Mouse (Mus musculus) embryonic facial prominence, embryonic 13.5 days (tissue): ENCODE results near the gene Rft1. TPM values are rescaled to one million over a fixed set of nuclear protein-coding genes. Genes with fewer than 3 reads are reported as not detected.
"Not testable (repeated sequence)": the region's sequence is repeated elsewhere in the genome, so short reads cannot be mapped to it uniquely, and the experiment has no call there.

Experiments
- ATAC-seq: fragments of 200-750 bp; cut with Nextera tagmentation; 2 replicates; pipeline ENCODE4 v1.8.0; 2017; ENCODE audit warnings: low read depth; ENCODE audit not compliant: insufficient number of reproducible peaks, insufficient read depth, low FRiP score, low TSS enrichment
- H3K27ac ChIP-seq: fragments of 300-500 bp; sonication (generic); 2 replicates; pipeline ENCODE4 v1.5.1; 2015; ENCODE audit warnings: moderate library complexity, mild to moderate bottlenecking, inconsistent platforms
- H3K27me3 ChIP-seq: fragments of 300-500 bp; sonication (generic); 2 replicates; pipeline ENCODE4 v1.6.1; 2015; ENCODE audit warnings: mild to moderate bottlenecking, inconsistent platforms
- H3K36me3 ChIP-seq: fragments of 300-500 bp; sonication (generic); 2 replicates; pipeline ENCODE4 v1.6.1; 2015; ENCODE audit warnings: mild to moderate bottlenecking, inconsistent platforms
- H3K4me1 ChIP-seq: fragments of 300-500 bp; sonication (generic); 2 replicates; pipeline ENCODE4 v1.6.1; 2015; ENCODE audit warnings: inconsistent platforms
- H3K4me2 ChIP-seq: fragments of 300-500 bp; sonication (generic); 2 replicates; pipeline ENCODE4 v1.6.1; 2015; ENCODE audit warnings: moderate library complexity, mild to moderate bottlenecking, inconsistent platforms
- H3K4me3 ChIP-seq: fragments of 300-500 bp; sonication (generic); 2 replicates; pipeline ENCODE4 v1.5.1; 2015; ENCODE audit warnings: mild to moderate bottlenecking, inconsistent platforms
- H3K9ac ChIP-seq: fragments of 300-500 bp; sonication (generic); 2 replicates; pipeline ENCODE4 v1.6.1; 2015; ENCODE audit warnings: mild to moderate bottlenecking, inconsistent platforms
- H3K9me3 ChIP-seq: fragments of 300-500 bp; sonication (generic); 2 replicates; pipeline ENCODE4 v1.6.1; 2016; ENCODE audit warnings: inconsistent platforms
- WGBS: fragments of 180-500 bp; shearing (Covaris S2); methylation state at CpG from one replicate; pipeline ENCODE4 v1.1.7; 2015; ENCODE audit warnings: mixed read lengths; 5-methylcytosine and 5-hydroxymethylcytosine counted together
- polyA plus RNA-seq: library from polyadenylated mRNA; unstranded; fragments of >200 nt; fragmentation: Nextera tagmentation; extraction: Ambion mirVana; gene quantifications from 2 replicates; pipeline ENCODE4 v1.2.1, GENCODE M21; 2015

Rft1 gene
- polyA plus RNA-seq, 1 experiment from 2014 or later, result 21.5 TPM

DNA sequence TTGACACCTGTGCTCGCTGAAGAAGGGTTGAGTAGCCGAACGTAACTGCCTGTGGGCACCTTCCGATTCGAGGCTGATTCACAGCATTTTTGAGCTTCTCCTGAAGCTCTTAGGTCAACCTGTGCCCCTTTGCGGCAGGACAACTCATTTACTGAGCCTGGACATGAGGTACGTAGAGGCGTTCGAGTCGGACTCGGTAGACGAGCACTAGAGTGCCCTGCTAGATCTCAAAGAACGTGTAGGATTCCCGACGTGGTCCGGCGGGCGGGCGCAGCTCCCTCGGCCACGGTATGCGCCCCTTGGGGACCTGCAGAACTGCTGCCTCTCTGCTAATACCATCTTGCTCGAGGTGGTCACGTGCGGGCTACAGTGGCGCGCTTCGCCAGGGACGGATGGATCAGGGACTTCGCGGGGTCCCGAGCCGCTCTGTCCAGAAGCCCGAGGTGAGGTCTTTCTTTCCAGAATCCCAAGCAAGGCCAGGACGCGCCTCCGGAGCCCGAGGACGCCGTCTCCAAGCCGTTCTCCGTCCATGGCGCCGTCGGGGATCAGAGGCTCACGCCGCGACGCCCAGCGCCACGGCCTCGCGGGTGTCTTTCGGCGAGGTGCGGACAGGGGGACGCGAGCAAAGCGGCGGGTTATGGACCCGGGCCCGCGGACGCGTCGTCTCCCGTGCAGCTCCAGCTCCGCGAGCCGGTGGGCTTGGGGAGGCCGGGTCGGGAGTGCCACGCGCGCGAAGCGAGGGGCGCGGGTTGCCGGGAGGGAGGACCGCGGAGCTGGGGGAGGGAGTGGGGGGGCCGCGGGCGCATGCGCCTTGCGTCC, 60.8 kb downstream of the Rft1 start, which contains the start of gene Sfmbt1:
Sfmbt1 (plus strand) TSS at position 51 of the 819 bp plus-strand sequence.
- H3K4me1 ChIP-seq, result peaks cover 11% of the 10 kb centered on the region
- 2% methylated on average over 84 of the region's 87 CpGs for WGBS
- H3K9me3 ChIP-seq, result no peaks in the 10 kb centered on the region
- peak within 1 kb of the TSS; percentile 81 for H3K4me2 ChIP-seq
- H3K36me3 ChIP-seq, result no peaks in the 10 kb centered on the region
- H3K27me3 ChIP-seq, result peaks cover 15% of the 10 kb centered on the region
- ATAC-seq, result peak; percentile 67
- peak within 1 kb of the TSS; percentile 91 for H3K27ac ChIP-seq
- H3K4me3 ChIP-seq, result peak within 1 kb of the TSS; percentile 87
- peak within 1 kb of the TSS; percentile 90 for H3K9ac ChIP-seq

- Histone ChIP-seq H3K36me3 (no peaks in the 10 kb centered on the region), H3K27ac (peak overlapping the region; percentile 91), H3K9ac (peak overlapping the region; percentile 90), H3K9me3 (no peaks in the 10 kb centered on the region), H3K27me3 (peaks cover 15% of the 10 kb centered on the region), H3K4me1 (peaks cover 11% of the 10 kb centered on the region), H3K4me3 (peak overlapping the region; percentile 87), H3K4me2 (peak overlapping the region; percentile 81)
- peak; percentile 78 for ATAC-seq
- WGBS, result 2% methylated on average over 58 of the region's 68 CpGs
Measured at GRCm38 (mm10) chr14:30715618-30716050, 61.5 kb downstream of the Rft1 start.

GRCm38 (mm10) chr14:30716051-30716952, 62.1 kb downstream of the Rft1 start:
- ATAC-seq, result peak; percentile 52; the same call in 1 of the 2 replicates
- H3K27me3 ChIP-seq, result peaks cover 15% of the 10 kb centered on the region
- H3K9me3 ChIP-seq, result no peaks in the 10 kb centered on the region
- H3K4me3 ChIP-seq, result peak overlapping the region; percentile 87
- peaks cover 11% of the 10 kb centered on the region for H3K4me1 ChIP-seq
- peak overlapping the region; percentile 90 for H3K9ac ChIP-seq
- peak overlapping the region; percentile 81 for H3K4me2 ChIP-seq
- peak overlapping the region; percentile 91 for H3K27ac ChIP-seq
- no peaks in the 10 kb centered on the region for H3K36me3 ChIP-seq
- WGBS, result 0% methylated on average over 71 of the region's 106 CpGs

- H3K4me1 ChIP-seq, result peaks cover 11% of the 10 kb centered on the region
- no peaks in the 10 kb centered on the region for H3K9me3 ChIP-seq
- no peaks in the 10 kb centered on the region for H3K36me3 ChIP-seq
- H3K9ac ChIP-seq, result peak overlapping the region; percentile 90
- H3K4me3 ChIP-seq, result peak overlapping the region; percentile 87
- peaks cover 15% of the 10 kb centered on the region for H3K27me3 ChIP-seq
- H3K4me2 ChIP-seq, result peak overlapping the region; percentile 81
- no peak overlapping the region for H3K27ac ChIP-seq
- 7% methylated on average over 7 of the region's 7 CpGs for WGBS
- ATAC-seq, result no peak
Measured at GRCm38 (mm10) chr14:30716953-30717285, 62.8 kb downstream of the Rft1 start.

DNA sequence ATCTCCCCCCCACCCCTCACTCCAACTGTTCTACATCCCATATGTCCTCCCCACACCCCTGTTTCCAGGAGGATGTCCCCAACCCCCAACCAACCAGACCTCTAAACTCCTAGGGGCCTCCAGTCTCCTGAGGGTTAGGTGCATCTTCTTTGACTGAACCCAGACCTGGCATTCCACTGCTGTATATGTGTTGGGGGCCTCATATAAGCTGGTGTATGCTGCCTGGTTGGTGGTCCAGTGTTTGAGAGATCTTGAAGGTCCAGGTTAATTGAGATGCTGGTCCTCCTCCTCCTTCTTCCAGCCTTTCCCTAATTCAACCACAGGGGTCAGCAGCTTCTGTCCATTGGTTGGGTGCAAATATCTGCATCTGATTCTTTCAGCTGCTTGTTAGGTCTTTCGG, 64.5 kb downstream of the Rft1 start:
- H3K4me3 ChIP-seq, H3K4me2 ChIP-seq, H3K9ac ChIP-seq, H3K27ac ChIP-seq, H3K9me3 ChIP-seq, H3K36me3 ChIP-seq, ATAC-seq: not testable (repeated sequence)
- Histone ChIP-seq H3K4me1 (peaks cover 11% of the 10 kb centered on the region), H3K27me3 (peaks cover 15% of the 10 kb centered on the region)
- WGBS, result 95% methylated on average over 1 of the region's 1 CpGs

GRCm38 (mm10) chr14:30719514-30719913, 65.4 kb downstream of the Rft1 start:
- WGBS, result 67% methylated on average over 1 of the region's 1 CpGs
- peaks cover 8% of the 10 kb centered on the region for H3K27me3 ChIP-seq
- H3K4me2 ChIP-seq, result no peak overlapping the region
- H3K9ac ChIP-seq, result no peak overlapping the region
- no peaks in the 10 kb centered on the region for H3K9me3 ChIP-seq
- no peak overlapping the region for H3K4me3 ChIP-seq
- no peaks in the 10 kb centered on the region for H3K36me3 ChIP-seq
- ATAC-seq, result no peak
- H3K4me1 ChIP-seq, result peaks cover 11% of the 10 kb centered on the region
- H3K27ac ChIP-seq, result no peak overlapping the region

GRCm38 (mm10) chr14:30721850-30722249, 67.7 kb downstream of the Rft1 start:
- WGBS, result 91% methylated on average over 1 of the region's 1 CpGs
- Histone ChIP-seq H3K27ac (no peak overlapping the region), H3K9ac (no peak overlapping the region), H3K4me2 (no peak overlapping the region), H3K9me3 (no peaks in the 10 kb centered on the region), H3K36me3 (no peaks in the 10 kb centered on the region), H3K4me3 (no peak overlapping the region), H3K4me1 (peaks cover 3% of the 10 kb centered on the region), H3K27me3 (no peaks in the 10 kb centered on the region)
- ATAC-seq, result no peak

DNA sequence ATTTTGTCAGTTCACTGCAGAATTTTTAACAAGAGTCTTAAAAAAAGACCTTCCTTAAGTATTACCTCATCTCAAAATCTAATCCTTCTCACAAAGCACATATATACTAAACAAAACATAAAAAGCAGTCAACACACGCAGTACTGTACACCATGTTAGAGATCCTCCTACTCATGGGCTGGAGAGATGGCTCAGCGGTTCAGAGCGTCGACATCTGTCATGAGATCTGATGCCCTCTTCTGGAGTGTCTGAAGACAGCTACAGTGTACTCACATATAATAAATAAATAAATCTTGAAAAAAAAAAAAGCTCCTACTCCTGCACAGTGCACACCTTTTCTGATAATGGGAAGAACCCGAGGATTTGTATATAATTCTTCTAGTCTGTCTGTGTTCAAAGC, 68.2 kb downstream of the Rft1 start:
- H3K27me3 ChIP-seq, result no peaks in the 10 kb centered on the region
- H3K4me1 ChIP-seq, result no peaks in the 10 kb centered on the region
- 81% methylated on average over 5 of the region's 5 CpGs for WGBS
- H3K4me2 ChIP-seq, result no peak overlapping the region
- no peak overlapping the region for H3K9ac ChIP-seq
- no peak overlapping the region for H3K4me3 ChIP-seq
- H3K9me3 ChIP-seq, result no peaks in the 10 kb centered on the region
- ATAC-seq, result no peak
- no peak overlapping the region for H3K27ac ChIP-seq
- no peaks in the 10 kb centered on the region for H3K36me3 ChIP-seq

DNA sequence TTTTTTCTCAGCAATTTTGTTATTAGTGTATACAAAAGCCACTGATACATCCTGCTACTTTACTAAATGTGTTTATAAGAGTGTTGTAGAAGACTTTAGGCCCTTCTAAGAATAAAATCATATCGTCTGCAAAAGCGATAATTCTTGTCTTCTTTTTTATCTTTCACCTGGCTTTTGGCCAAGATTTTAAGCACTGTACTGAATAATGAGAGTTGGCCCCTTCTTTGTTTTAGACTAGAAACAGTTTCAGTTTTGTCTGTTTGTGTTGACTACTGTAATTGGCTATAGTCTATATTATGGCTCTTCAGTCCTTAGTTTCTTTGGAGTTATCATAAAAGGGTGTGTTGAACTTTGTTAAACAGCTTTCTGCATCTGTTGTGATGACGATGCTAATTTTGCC, 77.7 kb downstream of the Rft1 start:
- no peak for ATAC-seq
- WGBS, result 88% methylated on average over 3 of the region's 3 CpGs

DNA sequence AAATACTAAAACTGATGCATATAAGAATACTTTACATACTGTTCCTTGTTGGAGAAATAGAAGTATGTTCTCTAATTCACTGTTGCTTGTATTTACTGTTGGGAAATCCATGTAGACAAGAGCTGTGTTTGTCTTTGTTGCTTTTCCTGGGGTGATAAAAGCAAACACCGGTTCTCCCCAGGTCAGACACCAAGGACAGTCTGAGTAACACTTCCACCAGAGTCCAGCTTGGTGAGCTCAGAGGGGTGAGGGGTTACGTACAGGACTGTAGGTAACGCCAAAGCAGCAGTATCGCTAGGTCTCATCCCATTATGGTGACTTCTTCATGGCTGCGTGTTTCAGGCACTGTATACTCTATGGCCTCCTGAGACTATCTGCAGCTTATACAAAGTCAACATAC, 80.5 kb downstream of the Rft1 start:
- no peak overlapping the region for H3K9ac ChIP-seq
- no peak overlapping the region for H3K27ac ChIP-seq
- 94% methylated on average over 5 of the region's 5 CpGs for WGBS
- ATAC-seq, result no peak
- H3K4me3 ChIP-seq, result no peak overlapping the region
- no peaks in the 10 kb centered on the region; the same call in 1 of the 2 replicates for H3K4me1 ChIP-seq
- H3K4me2 ChIP-seq, result no peak overlapping the region
- H3K27me3 ChIP-seq, result no peaks in the 10 kb centered on the region
- H3K36me3 ChIP-seq, result no peaks in the 10 kb centered on the region
- no peaks in the 10 kb centered on the region for H3K9me3 ChIP-seq

More for the DNA sequence above, 77.7 kb downstream of the Rft1 start:
- H3K27ac ChIP-seq, result no peak overlapping the region
- no peak overlapping the region for H3K4me2 ChIP-seq
- H3K27me3 ChIP-seq, result no peaks in the 10 kb centered on the region
- no peak overlapping the region for H3K9ac ChIP-seq
- no peak overlapping the region for H3K4me3 ChIP-seq
- no peaks in the 10 kb centered on the region for H3K9me3 ChIP-seq
- H3K36me3 ChIP-seq, result no peaks in the 10 kb centered on the region
- H3K4me1 ChIP-seq, result no peaks in the 10 kb centered on the region; the same call in 1 of the 2 replicates

DNA sequence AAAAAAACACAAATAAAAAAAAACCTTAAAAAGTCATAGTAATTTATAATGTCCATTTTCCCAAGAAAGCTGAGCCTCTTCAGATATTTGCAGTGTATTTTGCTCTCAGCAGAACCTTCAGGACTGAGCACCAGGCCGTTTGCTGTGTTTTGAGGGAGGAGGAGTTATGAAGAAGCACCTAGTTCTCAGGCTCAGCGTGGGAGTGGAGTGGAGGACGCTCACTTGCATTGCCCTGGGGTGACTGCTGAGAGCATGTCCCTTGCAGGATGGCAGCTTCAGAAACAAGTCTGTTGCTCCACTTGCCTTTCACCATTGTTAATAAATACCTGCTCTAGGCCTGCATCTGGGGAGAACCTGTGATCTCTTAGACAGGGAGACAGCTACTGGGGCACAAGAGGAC, 81.7 kb downstream of the Rft1 start:
- H3K9me3 ChIP-seq, result no peaks in the 10 kb centered on the region
- no peak overlapping the region for H3K27ac ChIP-seq
- ATAC-seq, result no peak
- H3K4me2 ChIP-seq, result no peak overlapping the region
- H3K4me3 ChIP-seq, result no peak overlapping the region
- no peak overlapping the region for H3K9ac ChIP-seq
- H3K27me3 ChIP-seq, result no peaks in the 10 kb centered on the region
- WGBS, result 73% methylated on average over 3 of the region's 3 CpGs
- H3K4me1 ChIP-seq, result no peaks in the 10 kb centered on the region; the same call in 1 of the 2 replicates
- H3K36me3 ChIP-seq, result no peaks in the 10 kb centered on the region
